Mouse (Mus musculus) frontal cortex, postnatal 36 days (tissue): ENCODE measurements around the gene Tmem273.

Experiments used
- DNase-seq, 2 experiments: peaks; one replicate each; pipeline ENCODE4 v3.0.0; 2022; ENCODE audit warnings: low spot score in 2 of 2

Tmem273 gene

GRCm38 (mm10) chr14:32859831-32860569 is 74.2 kb downstream of the Tmem273 start:
- DNase-seq, result no peak

GRCm38 (mm10) chr14:32861149-32861581 is 75.4 kb downstream of the Tmem273 start:
- no peak for DNase-seq

GRCm38 (mm10) chr14:32861656-32862055 is 75.9 kb downstream of the Tmem273 start:
- DNase-seq, result no peak

GRCm38 (mm10) chr14:32865331-32865730 is 79.6 kb downstream of the Tmem273 start:
- DNase-seq, result no peak
